Mouse (Mus musculus) embryonic facial prominence, embryonic 10.5 days (tissue): ENCODE measurements around the gene Afmid. TPM values are rescaled to one million over a fixed set of nuclear protein-coding genes. Genes with fewer than 3 reads are reported as not detected.

ENCODE experiments used
- DNase-seq: peaks from one replicate; pipeline ENCODE4 v3.0.0-alpha.2; 2017; ENCODE audit warnings: low spot score
- H3K27ac ChIP-seq: fragments of 300-500 bp; sonication (generic); replicated peaks from 2 replicates; pipeline ENCODE4 v1.5.1; 2016; ENCODE audit warnings: mild to moderate bottlenecking
- H3K27me3 ChIP-seq: fragments of 300-500 bp; sonication (generic); replicated peaks from 2 replicates; pipeline ENCODE4 v1.6.1; 2016; ENCODE audit warnings: low read depth, mild to moderate bottlenecking; ENCODE audit not compliant: poor library complexity, severe bottlenecking
- H3K36me3 ChIP-seq: fragments of 300-500 bp; sonication (generic); replicated peaks from 2 replicates; pipeline ENCODE4 v1.6.1; 2016; ENCODE audit warnings: mild to moderate bottlenecking, moderate library complexity
- H3K4me1 ChIP-seq: fragments of 300-500 bp; sonication (generic); 2 replicates; pipeline ENCODE4 v1.6.1; 2016
- H3K4me3 ChIP-seq: fragments of 300-500 bp; sonication (generic); 2 replicates; pipeline ENCODE4 v1.5.1; 2016; ENCODE audit warnings: mild to moderate bottlenecking, moderate library complexity
- H3K9me3 ChIP-seq: fragments of 300-500 bp; sonication (generic); 2 replicates; pipeline ENCODE4 v1.6.1; 2016; ENCODE audit warnings: mild to moderate bottlenecking
- WGBS: fragments of 180-500 bp; shearing (Covaris S2); methylation state at CpG from one replicate; pipeline ENCODE4 v1.1.7; 2016; 5-methylcytosine and 5-hydroxymethylcytosine counted together
- polyA plus RNA-seq: library from polyadenylated mRNA; unstranded; fragments of >200 nt; fragmentation: Nextera tagmentation; extraction: Ambion mirVana; gene quantifications from 2 replicates; pipeline ENCODE4 v1.2.1, GENCODE M21; 2016

Gene Afmid
- polyA plus RNA-seq, 1 experiment from 2014 or later, result 3.5 TPM

DNA sequence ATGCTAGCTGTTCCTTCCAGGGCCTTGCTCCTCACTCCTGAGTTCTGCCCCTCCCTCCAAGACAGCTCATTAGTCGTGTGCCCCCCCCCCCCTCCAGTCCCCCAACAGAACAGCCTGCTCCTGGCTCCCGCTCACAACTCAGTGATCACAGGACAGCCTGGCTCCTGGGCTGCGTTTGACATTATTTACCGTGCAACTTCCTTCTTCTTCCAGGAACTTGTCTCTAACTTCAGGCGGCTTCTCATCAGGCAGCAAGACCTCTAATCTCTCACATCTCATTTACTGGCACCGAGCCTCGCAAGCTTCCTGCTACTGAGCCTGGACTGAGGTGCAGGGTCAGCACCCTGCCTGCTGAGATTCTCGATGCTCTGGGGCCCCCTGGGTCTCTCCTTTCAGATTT lies 56.1 kb downstream of the Afmid start:
- H3K36me3 ChIP-seq, result no peaks in the 10 kb centered on the region
- peaks cover 50% of the 10 kb centered on the region for H3K4me1 ChIP-seq
- H3K4me3 ChIP-seq, result no peak overlapping the region
- 17% methylated on average over 8 of the region's 8 CpGs for WGBS
- H3K9me3 ChIP-seq, result no peaks in the 10 kb centered on the region
- no peak for DNase-seq
- H3K27ac ChIP-seq, result peak overlapping the region; percentile 67
- H3K27me3 ChIP-seq, result peaks cover 90% of the 10 kb centered on the region

DNA sequence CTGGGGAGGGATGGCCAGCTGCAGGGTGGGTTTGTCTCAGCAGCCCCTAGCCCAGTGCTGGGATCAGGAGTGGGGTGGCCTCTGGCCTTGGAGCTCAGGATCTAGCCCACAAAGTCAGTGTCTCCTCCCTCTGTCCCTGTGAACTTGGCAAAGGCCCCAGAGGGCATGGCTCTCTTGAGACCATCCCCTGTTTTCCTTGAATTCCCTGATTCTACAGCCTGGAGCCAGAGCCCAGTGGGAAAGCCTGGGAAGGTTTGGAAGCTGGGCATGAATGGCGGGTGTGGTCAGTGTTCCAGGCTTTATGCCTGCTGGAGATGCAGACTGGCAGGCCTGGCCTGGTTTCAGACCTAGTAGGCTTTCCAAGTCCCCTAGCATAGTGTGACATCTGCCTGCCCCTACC lies 56.5 kb downstream of the Afmid start:
- peak overlapping the region; percentile 67 for H3K27ac ChIP-seq
- no peak for DNase-seq
- no peak overlapping the region for H3K4me3 ChIP-seq
- H3K4me1 ChIP-seq, result peaks cover 50% of the 10 kb centered on the region
- H3K27me3 ChIP-seq, result peaks cover 94% of the 10 kb centered on the region
- H3K36me3 ChIP-seq, result no peaks in the 10 kb centered on the region
- 83% methylated on average over 1 of the region's 1 CpGs for WGBS
- H3K9me3 ChIP-seq, result no peaks in the 10 kb centered on the region

DNA sequence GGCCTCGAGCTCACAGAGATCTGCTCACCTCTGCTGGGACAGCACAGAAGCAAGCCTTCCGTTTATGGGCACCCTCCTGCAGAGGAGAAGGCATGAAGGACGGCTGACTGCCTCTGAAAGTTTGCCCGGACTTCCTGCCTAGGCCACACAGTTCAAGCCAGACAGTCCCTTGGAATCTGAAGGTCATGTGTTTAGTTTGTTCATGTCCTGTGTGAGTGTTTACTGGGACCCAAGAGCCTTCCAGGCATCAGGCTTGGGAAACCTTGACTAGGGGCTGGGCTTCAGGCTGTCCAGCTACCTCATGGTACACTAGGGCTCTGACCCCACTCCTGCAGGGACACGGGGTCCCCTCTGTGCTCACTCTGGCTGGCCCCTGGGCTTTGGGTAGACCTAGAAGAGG lies 60.3 kb downstream of the Afmid start:
- Histone ChIP-seq H3K4me1 (peaks cover 60% of the 10 kb centered on the region), H3K27me3 (peaks cover 98% of the 10 kb centered on the region)

DNA sequence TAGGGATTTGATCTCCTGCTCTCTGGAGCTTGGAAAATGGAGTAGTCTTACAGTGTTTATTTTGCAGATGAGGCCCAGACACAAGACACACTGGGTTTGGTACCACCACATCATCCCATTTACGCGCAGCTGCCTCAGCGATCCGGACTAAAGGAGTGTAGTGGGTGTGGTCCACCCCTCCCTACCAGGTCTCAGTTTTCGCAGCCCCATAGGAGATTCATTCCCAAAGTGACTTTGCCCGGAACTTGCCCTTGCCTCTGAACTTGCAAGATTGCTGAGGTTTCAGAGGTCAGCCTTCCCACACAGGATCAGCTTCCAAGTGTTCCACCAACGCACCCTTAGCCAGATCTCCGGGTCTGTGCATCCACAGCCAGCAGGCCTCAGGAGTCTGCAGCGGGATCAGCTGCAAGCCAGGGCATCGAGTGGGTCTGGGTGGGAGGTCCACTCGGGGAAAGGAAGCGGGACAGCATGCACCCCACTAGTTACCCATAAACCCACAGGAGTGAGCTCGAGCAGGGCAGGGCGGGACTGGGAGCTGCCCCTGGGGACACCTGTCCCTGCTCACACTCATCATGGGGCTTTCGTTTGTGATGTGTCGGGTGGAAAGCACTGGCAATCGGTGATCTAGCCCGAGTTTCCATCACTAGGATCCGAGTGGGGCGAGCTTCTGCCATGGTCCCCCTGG lies 62.6 kb downstream of the Afmid start:
- DNase-seq, result peak; percentile 29
- Histone ChIP-seq H3K36me3 (no peaks in the 10 kb centered on the region), H3K4me3 (peak overlapping the region; percentile 49), H3K9me3 (no peaks in the 10 kb centered on the region), H3K4me1 (peaks cover 48% of the 10 kb centered on the region), H3K27me3 (peaks cover 99% of the 10 kb centered on the region), H3K27ac (peak overlapping the region; percentile 65)
- WGBS, result 9% methylated on average over 20 of the region's 20 CpGs

More for the DNA sequence above, 60.3 kb downstream of the Afmid start:
- WGBS, result 61% methylated on average over 5 of the region's 5 CpGs
- Histone ChIP-seq H3K9me3 (no peaks in the 10 kb centered on the region), H3K36me3 (no peaks in the 10 kb centered on the region), H3K4me3 (no peak overlapping the region), H3K27ac (no peak overlapping the region)
- DNase-seq, result no peak

DNA sequence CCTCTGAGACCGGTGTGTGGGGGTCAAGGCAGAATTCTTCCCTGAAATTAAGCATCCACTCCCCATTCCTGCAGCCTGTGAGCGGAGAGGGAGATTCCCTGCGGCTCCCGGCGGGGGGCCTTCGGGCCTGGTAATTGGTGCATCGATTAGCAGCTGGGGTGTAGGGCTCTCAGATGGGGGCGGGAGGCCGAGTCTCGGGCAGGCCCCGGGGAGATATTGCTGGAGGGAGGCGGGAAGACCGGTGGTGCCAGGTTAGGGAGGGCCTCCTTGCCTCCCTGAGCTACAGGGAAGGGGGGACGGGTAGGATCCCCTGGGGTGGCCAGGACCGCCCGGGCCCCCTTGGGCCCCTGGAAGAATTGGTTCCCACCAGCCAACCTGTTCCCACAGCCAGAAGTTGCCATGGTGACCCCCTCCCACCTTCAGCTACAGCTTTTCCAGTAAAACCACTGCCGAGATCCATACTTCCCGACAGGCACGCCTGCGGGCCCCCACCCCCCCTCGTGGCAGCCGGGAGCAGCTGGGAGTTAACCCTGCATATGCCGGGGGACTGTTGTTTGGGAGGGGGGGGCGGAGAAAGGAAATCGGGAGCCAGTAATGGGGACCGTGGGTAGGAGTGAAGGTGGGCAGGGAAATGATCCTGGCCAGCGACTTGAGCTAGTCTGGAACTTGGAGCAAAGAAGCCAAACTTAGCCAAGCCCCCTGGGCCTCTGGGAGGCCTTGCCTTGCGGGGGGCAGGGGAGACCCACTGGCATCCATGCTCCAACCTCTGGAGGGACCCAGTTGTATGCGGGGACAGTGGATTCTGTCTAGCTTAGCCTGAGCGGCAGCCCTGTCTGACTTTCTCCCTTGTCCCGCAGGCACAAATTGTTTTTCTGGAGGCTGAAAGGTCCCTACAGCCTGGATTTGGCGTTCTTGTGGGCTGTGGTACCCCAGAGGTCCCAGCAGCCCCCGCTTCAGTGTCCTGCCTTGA lies 63.4 kb downstream of the Afmid start:
- no peaks in the 10 kb centered on the region for H3K36me3 ChIP-seq
- H3K27me3 ChIP-seq, result peaks cover 97% of the 10 kb centered on the region
- H3K4me3 ChIP-seq, result peak overlapping the region; percentile 49
- no peaks in the 10 kb centered on the region for H3K9me3 ChIP-seq
- peak; percentile 73 for DNase-seq
- WGBS, result 2% methylated on average over 33 of the region's 33 CpGs
- peak overlapping the region; percentile 65 for H3K27ac ChIP-seq
- H3K4me1 ChIP-seq, result peaks cover 41% of the 10 kb centered on the region

Other genes starting within 250 kb of the Afmid start
- gene Tnrc6c, start 171.6 kb upstream of the Afmid start, polyA plus RNA-seq, result 13.9 and 15.2 TPM in 2 replicates
- gene Tmc8, start 43.8 kb upstream of the Afmid start, polyA plus RNA-seq, result 1.2 and 1.4 TPM in 2 replicates
- gene Tmc6, start 43.7 kb upstream of the Afmid start, polyA plus RNA-seq, result 16.6 and 19.8 TPM in 2 replicates
- 0.69 and 1.4 TPM in 2 replicates for gene 6030468B19Rik, start 28.3 kb upstream of the Afmid start, polyA plus RNA-seq
- gene Gm20708, start 16.3 kb upstream of the Afmid start, polyA plus RNA-seq, result 0.28 and 0.41 TPM in 2 replicates
- gene Syngr2, start 16.3 kb upstream of the Afmid start, polyA plus RNA-seq, result 27.7 and 29.9 TPM in 2 replicates
- 156 and 161 TPM in 2 replicates for gene Tk1, start 168 bp downstream of the Afmid start, polyA plus RNA-seq
- 405 and 416 TPM in 2 replicates for gene Birc5, start 23.3 kb downstream of the Afmid start, polyA plus RNA-seq
- 0.10 TPM in 1 of 2 replicates, not detected in the other for gene Tmem235, start 34.8 kb downstream of the Afmid start, polyA plus RNA-seq
- 2.5 and 3.1 TPM in 2 replicates for gene Tha1, start 47.6 kb downstream of the Afmid start, polyA plus RNA-seq
- 13.6 and 16.7 TPM in 2 replicates for gene Socs3, start 144.1 kb downstream of the Afmid start, polyA plus RNA-seq
- 43.5 and 44.6 TPM in 2 replicates for gene Pgs1, start 160.4 kb downstream of the Afmid start, polyA plus RNA-seq